Mouse (Mus musculus): Measurements from ENCODE around the gene Tmem186. TPM values are rescaled to one million over a fixed set of nuclear protein-coding genes. Genes with fewer than 3 reads are reported as not detected.

The Tmem186 gene
- total RNA-seq (2021), result 10 to 100 TPM; 16.5 to 20.2 TPM
- long read RNA-seq, experiment 1, transcript Tmem186-201 (2 exons, 3,391 nt), result major isoform, 26 of 31 reads
- long read RNA-seq, experiment 1, partial matches to known transcripts, result 5 of 31 reads
- long read RNA-seq, experiment 1, other reads (novel, unspliced or antisense), result 0 of 31 reads
- long read RNA-seq, experiment 2, transcript Tmem186-201 (2 exons, 3,391 nt), result major isoform, 56 of 89 reads
- long read RNA-seq, experiment 2, partial matches to known transcripts, result 0 of 89 reads
- long read RNA-seq, experiment 2, other reads (novel, unspliced or antisense), result 33 of 89 reads

DNA sequence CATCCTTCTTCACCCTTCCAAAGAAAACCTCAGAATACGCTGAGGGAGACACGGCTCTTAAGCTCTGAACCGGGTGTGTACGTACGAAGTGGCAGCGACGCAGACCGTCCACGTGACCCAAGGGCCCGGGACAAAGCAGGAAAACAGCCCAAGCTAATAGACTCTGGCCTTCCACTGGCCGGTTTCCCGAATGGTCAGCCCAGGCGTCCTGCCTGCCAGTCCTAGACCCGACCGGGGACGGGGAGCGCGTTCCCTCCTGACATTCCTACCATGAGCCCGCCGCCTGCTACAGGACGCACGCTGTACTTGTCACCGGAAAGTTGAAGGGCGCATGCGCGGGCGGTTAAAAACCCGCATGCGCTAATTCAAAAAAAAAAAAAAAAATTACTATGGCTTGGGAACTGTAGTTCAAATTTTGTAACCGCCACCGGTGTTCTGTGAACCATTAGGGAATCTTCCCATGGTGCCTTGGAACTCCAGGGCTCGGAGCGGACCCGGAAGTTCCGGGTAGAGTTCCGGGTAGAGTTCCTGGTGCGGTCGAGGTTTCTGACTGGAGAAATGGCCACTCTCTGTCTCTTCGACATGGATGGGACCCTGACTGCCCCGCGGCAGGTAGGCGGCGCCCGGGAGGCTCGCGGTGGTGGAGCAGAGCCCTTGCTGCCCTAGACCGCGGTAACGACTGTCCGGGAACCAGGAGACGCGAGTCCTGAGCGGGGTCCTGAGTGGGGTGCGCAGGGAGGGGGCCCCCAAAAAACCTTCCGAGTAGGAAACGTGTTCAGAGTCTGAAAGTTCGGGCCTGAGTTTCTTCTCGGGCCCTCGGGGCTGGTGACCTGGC lies at the start of gene Tmem186, which contains the start of gene Pmm2:
TSS of gene Tmem186 (minus strand) at position 496 of the 835 bp plus-strand sequence.
TSS of gene Pmm2 (plus strand) at position 458 of the 835 bp plus-strand sequence.
- DNase-seq (ENCODE audit: low spot score in 2 of 2), result peak; percentile 74 to 79

DNA sequence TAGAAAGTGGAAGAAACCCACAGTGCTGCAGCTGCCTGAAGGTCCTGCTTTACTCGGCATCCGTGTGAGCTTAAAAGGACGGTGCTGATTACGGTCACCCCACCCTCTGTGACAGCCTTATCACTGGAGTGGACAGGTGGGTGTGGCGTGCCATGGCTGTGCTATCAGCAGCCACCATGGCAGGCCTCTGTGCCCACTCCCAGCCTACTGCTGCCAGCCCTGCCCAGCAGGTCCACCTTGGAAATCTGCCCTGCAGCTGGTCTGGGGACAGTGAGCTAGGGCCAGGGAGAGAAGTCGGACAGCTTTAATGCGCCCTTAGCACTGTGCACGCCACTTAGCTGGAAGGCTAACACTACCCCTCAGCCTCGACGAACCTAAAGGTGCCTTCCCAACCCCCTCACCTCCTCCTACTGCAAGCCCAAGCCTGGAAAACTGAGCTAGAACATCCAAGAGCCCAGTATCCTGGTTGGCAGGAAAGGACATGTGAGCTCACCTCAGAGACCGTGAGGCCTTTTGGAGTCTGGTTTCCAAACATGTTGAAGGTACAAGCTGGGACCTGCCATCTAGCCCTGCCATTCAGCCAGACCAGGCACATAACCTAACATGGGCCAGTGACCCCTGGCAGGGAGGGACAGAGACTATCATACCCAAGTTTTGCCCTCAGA lies 49.5 kb upstream of the Tmem186 start:
- no peak for DNase-seq (ENCODE audit: low spot score in 2 of 2)

DNA sequence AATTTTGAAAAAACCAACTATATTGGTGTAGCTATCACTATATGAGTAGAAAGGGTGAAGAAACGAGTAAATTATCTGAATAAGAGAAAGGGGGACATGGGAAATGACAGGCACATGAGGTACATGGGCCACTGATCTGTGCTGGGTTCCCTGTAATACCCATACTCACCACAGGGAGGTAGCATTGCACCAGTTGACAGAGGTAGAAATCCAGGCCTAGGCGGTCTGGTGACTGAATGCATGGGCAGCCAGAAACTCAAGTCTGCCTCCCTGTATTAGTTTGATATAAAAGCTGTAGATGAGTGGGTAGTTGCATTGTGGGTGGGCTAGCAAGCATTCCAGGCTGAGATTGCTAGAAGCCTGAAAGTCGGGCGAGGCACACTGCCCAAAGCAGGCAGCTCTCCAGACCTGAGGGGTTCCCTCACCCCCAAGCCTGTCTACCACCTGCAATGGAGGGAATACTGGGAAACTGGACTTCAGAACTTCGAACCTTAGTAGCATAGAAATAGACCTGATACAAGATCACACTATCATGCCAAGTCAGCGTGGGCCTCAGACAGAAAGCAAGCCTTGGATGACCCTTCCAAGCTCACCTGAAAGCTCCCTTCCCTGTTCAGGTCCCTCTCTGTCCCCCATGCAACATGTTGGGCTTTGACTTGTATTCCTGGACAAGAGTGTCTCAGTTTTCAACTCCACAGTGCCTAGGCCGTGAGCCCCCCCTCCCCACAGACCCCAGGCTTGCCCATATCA lies 48.8 kb upstream of the Tmem186 start:
- DNase-seq (ENCODE audit: low spot score in 2 of 2), result peak; percentile 72 to 73

GRCm38 (mm10) chr16:8685087-8685486 lies 47.6 kb upstream of the Tmem186 start:
- no peak for DNase-seq (ENCODE audit: low spot score in 2 of 2)

DNA sequence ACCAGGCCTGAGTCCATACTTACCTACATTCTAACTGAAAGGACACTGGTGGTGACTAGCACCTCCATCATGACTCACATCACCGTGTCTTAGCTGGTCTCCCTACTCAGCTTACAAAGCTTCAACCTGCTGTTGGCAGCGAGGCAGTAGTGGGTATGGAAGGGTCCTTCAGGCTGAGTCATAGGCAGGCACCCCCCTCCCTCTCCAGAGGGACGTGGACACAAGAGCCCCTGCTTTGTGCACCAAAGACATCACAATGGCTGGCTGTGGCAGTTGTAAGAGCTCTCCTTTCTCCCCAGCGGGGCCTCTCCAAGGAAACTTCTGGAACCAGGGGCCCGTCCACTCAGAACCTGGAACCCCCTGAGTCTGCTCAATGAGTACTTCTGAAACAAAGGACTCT lies 43.0 kb upstream of the Tmem186 start, which contains the start of gene Gm5767:
TSS of gene Gm5767 (plus strand) at position 301 of the 400 bp plus-strand sequence.
- DNase-seq (ENCODE audit: low spot score in 2 of 2), result no peak

GRCm38 (mm10) chr16:8679780-8680179 lies 42.3 kb upstream of the Tmem186 start:
- no peak for DNase-seq (ENCODE audit: low spot score in 2 of 2)

- no peak for DNase-seq (ENCODE audit: low spot score in 2 of 2)
Measured at GRCm38 (mm10) chr16:8678676-8679075, 41.2 kb upstream of the Tmem186 start.

DNA sequence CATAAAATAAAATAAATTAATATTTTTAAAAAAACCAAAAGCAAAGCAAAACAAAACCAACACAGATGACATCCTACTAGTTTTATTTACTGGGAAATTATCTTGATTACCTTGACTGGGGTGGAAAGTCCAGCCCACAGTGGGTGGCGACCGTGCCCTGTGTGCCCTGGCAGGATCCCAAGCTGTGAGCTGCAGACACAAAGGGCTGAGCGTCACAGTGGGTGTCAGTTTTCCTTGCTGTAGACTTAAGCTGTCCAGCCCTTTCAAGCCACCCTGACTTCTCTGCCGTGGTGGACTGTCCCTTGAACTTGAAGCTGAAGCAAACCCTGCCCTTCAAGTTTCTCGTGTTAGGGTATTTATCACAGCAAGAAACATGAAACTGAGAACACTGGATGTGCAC lies 40.5 kb upstream of the Tmem186 start:
- DNase-seq (ENCODE audit: low spot score in 2 of 2), result no peak

- peak; percentile 45 to 58 for DNase-seq (ENCODE audit: low spot score in 2 of 2)
Measured at GRCm38 (mm10) chr16:8676800-8677199, 39.3 kb upstream of the Tmem186 start.

DNA sequence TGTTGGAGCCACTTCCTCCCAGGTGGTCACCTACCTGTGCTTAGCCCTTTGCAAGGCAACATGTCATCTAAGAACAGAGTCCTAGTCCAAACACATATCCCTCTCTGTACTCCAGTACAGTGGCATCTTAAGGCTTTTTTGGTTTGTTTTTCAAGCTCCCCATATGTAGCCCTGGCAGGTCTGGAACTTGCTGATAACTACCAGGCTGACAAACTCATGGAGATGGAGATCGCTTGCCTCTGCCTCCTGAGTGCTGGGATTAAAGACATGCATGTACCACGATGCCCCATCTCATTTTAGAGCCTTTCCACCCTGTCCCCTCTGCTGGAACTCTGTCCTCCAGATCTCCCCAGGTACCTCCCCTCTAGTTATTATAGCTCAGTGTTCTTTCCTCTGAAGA lies 38.7 kb upstream of the Tmem186 start:
- DNase-seq (ENCODE audit: low spot score in 2 of 2), result no peak

DNA sequence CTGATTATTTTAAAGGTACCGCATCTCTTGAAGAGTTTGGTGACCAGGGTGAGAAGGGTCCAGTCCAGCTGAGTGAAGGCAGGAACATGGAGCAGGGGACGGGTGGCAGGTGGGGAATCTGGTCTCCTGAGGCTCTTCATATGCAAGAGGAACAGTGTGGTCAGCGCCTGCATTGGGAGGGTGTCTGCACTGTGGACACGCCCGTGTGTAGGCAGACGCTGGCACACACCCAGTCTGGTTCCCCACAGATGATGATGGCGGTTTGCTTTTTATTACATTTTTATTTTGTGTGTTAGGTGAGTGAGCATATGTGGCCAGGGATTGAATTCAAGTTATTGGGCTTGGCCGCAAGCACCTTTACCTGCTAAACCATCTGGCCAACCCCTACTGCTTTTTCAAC lies 38.0 kb upstream of the Tmem186 start:
- DNase-seq (ENCODE audit: low spot score in 2 of 2), result no peak

GRCm38 (mm10) chr16:8674165-8674564 lies 36.7 kb upstream of the Tmem186 start:
- DNase-seq (ENCODE audit: low spot score in 2 of 2), result peak; percentile 42 to 56

GRCm38 (mm10) chr16:8673343-8673742 lies 35.8 kb upstream of the Tmem186 start:
- no peak for DNase-seq (ENCODE audit: low spot score in 2 of 2)

- DNase-seq (ENCODE audit: low spot score in 2 of 2), result no peak
Measured at GRCm38 (mm10) chr16:8672811-8673210, 35.3 kb upstream of the Tmem186 start.

DNA sequence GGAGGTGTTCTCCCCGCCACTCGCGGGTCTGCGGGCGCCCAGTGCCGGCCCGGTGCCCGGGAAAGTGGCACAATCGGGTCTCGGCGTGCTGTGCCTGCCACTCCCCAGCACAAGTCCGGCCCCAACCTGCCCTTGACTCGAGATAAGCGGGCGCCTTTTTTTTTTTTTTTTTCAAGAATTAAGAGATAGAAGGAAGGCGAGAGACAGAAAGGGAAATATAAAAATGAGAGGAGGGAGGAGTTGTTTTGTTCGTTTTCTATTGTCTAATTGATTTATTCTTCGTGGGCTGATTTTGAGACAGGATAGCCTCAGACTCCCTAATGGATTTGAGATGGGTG lies 34.8 kb upstream of the Tmem186 start:
- no peak for DNase-seq (ENCODE audit: low spot score in 2 of 2)

DNA sequence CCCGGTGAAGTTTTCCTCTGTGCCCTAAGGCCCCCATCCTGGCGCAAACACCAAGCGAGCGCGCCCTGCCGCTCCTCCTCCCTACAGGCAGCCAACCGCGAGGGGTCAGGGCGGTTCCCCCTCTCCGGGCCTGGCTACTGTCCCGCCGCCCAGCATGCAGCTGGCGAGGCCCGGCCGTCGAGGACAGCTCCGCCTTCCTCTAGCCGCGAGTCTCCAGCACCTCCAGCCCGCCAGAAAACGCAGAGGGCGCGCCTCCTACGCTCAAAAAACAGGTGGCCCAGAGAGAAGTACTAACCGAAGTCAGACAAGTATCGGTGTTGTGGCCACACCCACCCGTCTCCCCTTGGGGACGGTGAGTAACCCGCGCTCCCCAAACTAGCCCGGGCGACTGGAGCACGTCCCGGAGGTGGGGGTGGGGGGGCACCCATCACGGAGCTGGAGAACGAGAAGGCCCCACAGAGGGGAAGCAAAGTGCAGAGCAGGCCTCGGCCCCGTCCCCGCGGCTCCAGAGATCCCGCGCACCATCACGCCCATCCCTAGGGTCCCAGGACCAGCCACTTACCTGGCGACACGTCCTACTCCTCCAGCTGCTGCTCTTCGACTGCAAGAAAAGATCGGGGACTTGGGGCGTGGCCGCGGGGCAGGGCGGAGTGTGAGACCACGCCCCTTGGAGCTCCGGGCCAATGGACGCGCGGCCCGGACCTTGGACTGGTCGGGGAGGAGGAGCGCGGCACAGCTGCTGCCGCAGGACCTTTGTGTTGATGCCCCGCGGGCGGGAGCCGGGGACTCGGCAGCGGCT lies 34.2 kb upstream of the Tmem186 start, which contains the start of gene Carhsp1:
TSS of gene Carhsp1 (minus strand) at position 605 of the 799 bp plus-strand sequence.
- peak; percentile 93 to 94 for DNase-seq (ENCODE audit: low spot score in 2 of 2)

DNA sequence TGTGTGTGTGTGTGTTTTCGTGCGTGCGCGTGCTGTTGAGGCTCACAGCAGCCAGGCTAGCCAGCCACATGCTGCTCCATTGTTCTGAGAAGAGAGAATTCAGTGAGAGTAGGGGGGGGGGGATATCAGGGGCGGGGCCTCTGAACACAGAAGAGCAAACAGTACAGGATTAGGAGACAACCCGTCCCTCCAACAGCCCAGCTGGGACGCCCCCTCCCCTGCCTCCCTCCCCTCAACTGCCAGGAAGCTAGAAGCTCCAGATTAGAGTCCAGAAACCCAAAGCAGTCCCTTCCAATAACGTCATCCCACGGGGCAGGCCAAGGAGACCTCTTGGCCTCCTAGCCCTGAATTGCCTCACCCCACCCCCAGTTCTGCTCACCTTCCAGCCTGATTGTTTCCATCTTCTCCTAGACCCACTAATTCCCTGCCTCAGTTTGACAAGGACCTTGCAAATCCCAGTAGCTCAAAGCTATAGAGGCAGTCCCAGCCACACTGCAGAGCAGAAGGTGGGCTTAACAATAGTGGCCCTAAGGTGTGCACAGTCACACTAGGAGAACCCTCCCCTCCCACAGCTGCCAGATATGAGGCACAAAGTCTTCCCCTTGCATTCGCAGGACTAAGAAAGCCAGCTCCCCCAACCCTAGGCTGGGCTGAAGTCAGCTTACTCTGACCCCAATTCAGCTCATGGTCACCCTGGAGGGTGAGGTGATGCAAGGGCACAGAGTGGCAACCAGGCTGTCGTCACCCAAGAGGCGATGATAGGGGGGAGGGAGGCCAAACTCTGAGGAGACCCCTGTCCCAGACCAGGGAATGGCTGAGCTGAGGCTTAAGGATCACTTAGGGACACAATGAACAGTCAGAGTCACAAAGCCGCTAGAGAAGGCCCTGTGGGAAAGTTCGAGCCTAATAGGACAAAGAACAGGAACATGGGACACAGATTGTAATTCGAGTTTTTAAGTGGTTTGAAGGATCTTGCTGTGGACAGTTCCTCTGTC lies 32.8 kb upstream of the Tmem186 start:
- DNase-seq (ENCODE audit: low spot score in 2 of 2), result no peak

GRCm38 (mm10) chr16:8669432-8669831 lies 31.9 kb upstream of the Tmem186 start:
- no peak for DNase-seq (ENCODE audit: low spot score in 2 of 2)

DNA sequence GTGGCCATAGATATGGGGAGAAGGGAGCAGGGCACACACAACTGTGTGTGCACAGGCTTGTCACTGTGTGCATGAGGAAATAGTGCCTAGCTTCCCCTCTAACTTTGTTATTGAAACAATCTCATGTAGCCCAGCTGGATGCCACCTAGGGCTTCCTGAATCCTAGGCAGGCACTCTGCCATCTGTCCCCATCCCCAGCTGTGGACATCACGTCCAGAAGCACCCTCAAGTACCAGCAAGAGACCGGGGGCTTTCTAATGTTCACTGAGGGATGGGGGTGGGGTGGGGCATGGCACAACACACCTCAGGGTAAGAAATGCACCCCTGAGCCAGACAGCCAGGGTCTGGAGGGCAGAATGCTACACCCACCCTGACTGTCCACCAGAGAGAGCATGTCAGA lies 30.9 kb upstream of the Tmem186 start:
- no peak for DNase-seq (ENCODE audit: low spot score in 2 of 2)
